In genomic region chr2:116236731-116237130, GRCm38 (mm10) we compare ENCODE assay signal across 20 mouse cellular contexts.
DNase-seq lines count a peak whose midpoint lies in the region; ATAC-seq lines count a peak whose summit lies in the region.
"Had no signal": no experiment of that assay in that cellular context is flagged by ENCODE, and none has a peak within 500 bp of the region (broad histone marks: within the 10 kb centered on the region; RNA-seq: fewer than 3 reads in every experiment).

No protein-coding gene starts in this region.

- intact Hi-C loops in left cerebral cortex, postnatal 25 days (cut with DNase I) = loop anchor here (10.0 kb wide), 3 partner anchors 178 to 488 kb away; no protein-coding TSS in a partner anchor

- DNase-seq in brain, adult 2 months (ENCODE audit: low read depth, low spot score) = peak; percentile 80
- DNase-seq in layer of hippocampus, adult 9-11 months = peak; percentile 71
- peak; percentile 21 to 86 for DNase-seq in left cerebral cortex, postnatal 25 days (ENCODE audit: low spot score in 2 of 2)
- DNase-seq in testis, postnatal 14 days (ENCODE audit: low spot score) = no peak
- DNase-seq in ovary, postnatal 10 days (ENCODE audit: low spot score) = no peak
- no peak for DNase-seq in c-Kit-positive CD71-positive TER-119-positive erythroid progenitor cells, embryonic 14.5 days (ENCODE audit: low spot score)
- no peak for DNase-seq in cerebellum, postnatal 10 days
- DNase-seq: adrenal gland, postnatal 10 days; cerebellum, adult 9-10 months; gastrocnemius, postnatal 10 days; heart, postnatal 4 days; kidney, adult 9 months; kidney, postnatal 14 days; lung, postnatal 36 days; spleen, adult 18-20 months; thymus, postnatal 25 days had no signal

- ATAC-seq in frontal cortex, adult (ENCODE audit: low TSS enrichment) = peak; percentile 100
- ATAC-seq: activated CD4-positive, CD25-positive, alpha-beta regulatory T cell, adult 4 months; inflammation-experienced regulatory T-cells, adult 6 months; midbrain, embryonic 13.5 days had no signal

Comparison
In these comparisons a context has a peak if more than half of its experiments do, and no peak if none do; other contexts are left out.
1. DNase-seq: peak in brain, adult 2 months (single experiment), layer of hippocampus, adult 9-11 months (single experiment) and left cerebral cortex, postnatal 25 days (2 of 2); none in testis, postnatal 14 days (single experiment), ovary, postnatal 10 days (single experiment), c-Kit-positive CD71-positive TER-119-positive erythroid progenitor cells, embryonic 14.5 days (single experiment) and cerebellum, postnatal 10 days (0 of 2).